Mouse (Mus musculus) v-Abl transformed pro-B cells (cell line): ENCODE measurements around the gene Syne2.

Experiments
- in situ Hi-C, 2 experiments: fragments of 400-800 bp; cut with MboI; formaldehyde crosslinking; loops; one replicate each; pipeline ENCODE4 v1.15.1; 2025; ENCODE audit not compliant: unreplicated experiment in 2 of 2

The Syne2 gene

GRCm38 (mm10) chr12:75918415-75918814 is 100.5 kb downstream of the Syne2 start:
- in situ Hi-C loops, result no loop called here

DNA sequence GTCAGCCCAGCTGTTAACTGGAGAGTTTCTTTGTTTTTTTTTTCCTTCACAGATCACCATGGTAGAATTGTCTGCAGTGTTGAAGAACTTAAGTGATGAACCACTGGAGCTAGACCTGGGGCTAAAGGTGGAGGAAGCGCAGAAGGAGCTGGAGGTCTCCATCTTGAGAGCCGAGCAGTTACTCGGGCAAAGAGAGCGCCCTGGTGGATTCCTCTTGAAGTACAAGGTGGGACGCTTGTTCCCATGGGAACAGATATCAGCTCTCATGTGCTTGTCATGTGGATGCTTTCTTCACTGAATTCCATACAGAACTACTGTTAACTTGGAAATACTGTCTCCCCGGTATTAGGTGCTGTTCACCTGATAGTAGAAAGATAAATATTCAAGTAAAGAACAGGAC is 101.0 kb downstream of the Syne2 start:
- in situ Hi-C loops, result no loop called here

- in situ Hi-C loops, result no loop called here
Observed at GRCm38 (mm10) chr12:75922900-75923299, 105.0 kb downstream of the Syne2 start.

- in situ Hi-C loops, result no loop called here
Observed at GRCm38 (mm10) chr12:75924852-75925251, 106.9 kb downstream of the Syne2 start.

GRCm38 (mm10) chr12:75927596-75927995 is 109.7 kb downstream of the Syne2 start:
- in situ Hi-C loops, result no loop called here

DNA sequence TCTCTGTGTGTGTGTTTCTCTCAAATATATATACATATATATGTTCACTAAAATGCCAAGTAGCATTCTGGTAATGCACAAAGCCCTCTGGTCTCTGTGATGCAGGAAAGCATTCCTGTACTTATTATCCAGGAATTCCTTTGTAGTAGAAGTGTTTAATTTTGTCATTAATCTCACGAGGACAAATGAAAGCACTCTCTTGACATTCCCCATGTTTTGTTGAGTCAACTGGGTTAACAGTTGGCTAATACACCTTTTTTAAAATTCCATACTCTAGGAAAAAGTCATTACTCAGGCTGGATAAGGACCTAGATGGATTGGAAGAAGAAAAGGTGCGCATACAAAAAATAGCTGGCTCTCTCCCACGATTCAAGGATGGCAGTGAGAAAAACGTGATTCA is 115.6 kb downstream of the Syne2 start:
- in situ Hi-C loops, result no loop called here

DNA sequence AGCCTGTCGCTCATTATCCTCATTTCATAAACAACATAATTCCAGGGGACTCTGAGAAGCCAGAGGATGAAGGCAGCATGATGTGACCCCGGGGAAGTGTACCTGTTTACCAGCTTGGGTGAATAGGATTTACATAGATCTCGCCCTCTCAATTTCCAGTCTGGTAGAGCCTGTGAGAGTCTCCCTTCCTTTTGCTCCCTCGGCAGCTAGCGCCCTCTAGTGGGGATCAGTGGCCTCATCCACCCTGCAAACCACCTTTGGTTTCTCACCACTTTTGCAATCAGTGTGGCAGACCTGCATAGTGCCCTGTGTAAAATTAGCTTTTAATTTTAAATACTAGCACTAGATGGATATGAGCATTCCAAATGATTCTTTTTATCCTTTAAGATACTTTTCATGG is 133.4 kb downstream of the Syne2 start:
- in situ Hi-C loops, result loop anchor here in 1 of 2 experiments (10.0 kb wide), 1 partner anchor 157 kb away; no protein-coding TSS in a partner anchor

GRCm38 (mm10) chr12:75952011-75952410 is 134.1 kb downstream of the Syne2 start:
- in situ Hi-C loops, result loop anchor here in 1 of 2 experiments (10.0 kb wide), 1 partner anchor 157 kb away; no protein-coding TSS in a partner anchor

DNA sequence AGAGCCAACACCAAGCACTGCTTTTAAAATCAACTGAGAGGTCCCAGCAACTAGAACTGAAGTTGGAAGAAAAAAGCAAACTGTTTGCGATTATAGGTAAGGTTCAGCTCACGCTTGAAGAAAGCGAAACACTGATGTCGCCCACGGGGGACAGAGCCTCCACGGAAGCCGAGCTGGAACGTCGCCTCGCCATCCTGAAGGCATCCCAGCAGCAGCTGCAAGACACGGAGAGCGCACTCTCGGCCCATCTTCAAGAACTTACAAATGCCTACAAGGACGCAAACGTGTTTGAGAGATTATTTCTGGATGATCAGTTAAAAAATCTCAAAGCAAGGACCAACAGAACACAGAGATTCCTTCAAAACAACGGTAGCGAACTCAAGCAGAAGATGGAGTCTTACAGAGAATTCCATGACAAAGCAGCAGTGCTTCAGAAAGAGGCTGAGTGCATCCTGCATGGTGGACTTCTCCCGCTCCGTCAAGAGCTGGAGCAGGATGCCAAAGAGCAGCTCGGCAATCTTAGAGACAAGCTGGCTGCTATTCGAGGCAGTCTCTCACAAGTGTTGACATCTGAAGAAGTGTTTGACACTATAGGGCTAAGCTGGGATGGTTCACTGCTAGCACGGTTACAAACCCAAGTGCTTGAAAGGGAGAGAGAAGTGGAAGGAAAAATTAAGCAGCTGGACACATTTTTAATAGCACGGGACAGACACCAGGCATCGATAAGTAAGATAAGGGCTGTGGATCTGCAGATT is 148.7 kb downstream of the Syne2 start:
- in situ Hi-C loops, result no loop called here

DNA sequence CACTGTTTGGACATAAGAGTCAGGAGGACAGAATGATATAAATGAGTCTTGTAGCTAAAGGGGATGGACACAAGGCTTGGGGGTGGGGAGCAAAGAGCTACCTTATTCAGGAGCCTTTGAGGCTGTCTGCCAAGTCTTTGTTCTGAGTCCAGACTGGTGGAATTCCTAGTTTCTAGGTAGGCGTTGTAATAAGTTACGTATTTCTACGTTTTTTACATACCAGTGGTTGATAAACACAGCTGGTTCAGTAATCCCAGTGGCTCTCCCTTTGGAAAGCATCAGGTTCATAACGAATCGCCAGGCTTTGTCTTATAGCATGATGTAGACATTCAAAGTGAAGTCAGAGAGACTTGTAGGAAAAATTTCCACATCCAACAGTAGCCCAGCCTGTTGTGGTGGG is 161.1 kb downstream of the Syne2 start:
- in situ Hi-C loops, result no loop called here

GRCm38 (mm10) chr12:75983336-75983735 is 165.4 kb downstream of the Syne2 start:
- in situ Hi-C loops, result no loop called here

DNA sequence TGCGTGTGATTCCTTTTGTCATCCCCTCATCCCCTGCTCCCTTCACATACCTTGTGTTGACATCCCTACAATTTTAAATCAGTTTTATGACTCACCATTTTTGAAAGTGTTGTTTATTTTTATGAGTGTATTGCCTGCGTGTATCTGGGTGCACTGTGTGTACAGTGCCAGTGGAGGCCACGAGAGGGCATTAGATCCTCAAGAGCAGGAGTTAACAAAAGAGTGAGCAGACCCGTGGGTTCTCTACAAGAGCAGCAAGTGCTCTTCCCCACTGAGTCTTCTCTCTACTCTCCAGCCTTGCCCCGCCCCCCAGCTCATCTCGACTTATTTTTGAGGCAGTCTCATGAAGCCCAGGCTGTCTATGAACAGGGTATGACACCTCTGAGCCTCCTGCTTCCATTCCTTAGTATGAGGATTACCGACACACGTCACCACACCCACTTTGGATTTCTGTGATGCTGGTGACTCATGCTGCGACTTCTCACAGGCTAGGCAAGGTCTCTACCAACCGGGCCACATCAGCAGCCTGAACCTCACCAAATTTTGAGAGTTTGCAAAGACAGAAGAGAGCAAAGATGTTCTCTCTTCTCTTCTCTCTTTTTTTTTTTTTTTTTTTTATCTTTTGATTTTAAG is 174.4 kb downstream of the Syne2 start:
- in situ Hi-C loops, result no loop called here

- in situ Hi-C loops, result no loop called here
Observed at GRCm38 (mm10) chr12:75992946-75993345, 175.0 kb downstream of the Syne2 start.

DNA sequence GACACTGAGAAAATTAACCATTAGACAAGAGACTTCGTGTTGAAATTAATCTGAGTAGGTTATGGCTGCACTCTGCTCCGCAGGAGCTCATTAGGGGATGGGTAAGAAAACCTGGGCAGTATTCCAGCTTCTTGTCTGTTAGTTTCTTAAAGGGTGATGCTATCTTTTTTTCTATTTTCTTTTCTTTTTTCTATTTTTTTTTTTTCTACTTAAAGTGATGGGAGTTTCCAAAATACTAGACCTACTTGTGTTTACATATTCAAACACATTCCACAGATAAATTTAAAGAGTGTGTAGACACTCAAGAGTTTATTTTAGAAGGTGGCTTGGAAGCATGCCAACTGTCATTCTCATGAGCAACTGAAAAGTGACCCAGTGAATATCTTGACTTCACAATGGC is 177.2 kb downstream of the Syne2 start:
- in situ Hi-C loops, result no loop called here

DNA sequence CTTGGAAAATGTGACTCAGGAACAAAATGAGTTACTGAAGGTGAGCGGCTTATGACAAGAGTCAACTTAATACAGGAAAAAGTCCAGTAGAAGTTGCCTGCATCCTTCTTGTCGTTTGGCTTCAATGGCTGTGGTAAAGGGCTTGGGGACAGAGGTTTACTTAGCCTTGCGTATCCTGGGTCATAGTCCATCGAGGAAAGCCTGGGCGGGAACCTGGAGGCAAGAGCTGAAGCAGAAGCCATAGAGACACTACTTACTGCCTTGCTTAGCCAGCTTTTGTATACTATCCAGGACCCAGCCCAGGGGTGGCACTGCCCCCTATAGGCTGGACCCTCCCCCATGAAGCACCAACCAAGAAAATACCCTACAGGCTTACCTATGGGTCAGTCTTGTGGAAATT is 179.6 kb downstream of the Syne2 start:
- in situ Hi-C loops, result no loop called here

DNA sequence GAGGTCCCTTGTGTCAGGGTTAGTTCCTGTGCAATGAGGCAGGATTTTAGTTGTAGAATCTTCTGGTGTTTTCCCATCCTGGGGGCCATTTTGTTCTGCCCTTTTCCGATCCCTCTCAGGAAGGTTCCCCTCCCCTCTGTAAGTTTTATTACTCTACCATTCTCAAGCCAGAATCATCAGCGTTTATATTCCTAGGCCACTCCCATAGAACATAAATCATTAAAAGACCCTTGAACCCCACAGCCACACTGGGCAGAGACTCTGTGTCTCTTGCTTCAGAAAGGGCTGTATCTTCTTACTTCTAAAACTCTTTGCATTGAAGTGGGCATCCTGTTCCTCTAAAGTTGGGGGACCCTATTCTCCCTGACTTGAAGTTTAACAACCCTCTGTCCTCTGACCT is 180.5 kb downstream of the Syne2 start:
- in situ Hi-C loops, result no loop called here

DNA sequence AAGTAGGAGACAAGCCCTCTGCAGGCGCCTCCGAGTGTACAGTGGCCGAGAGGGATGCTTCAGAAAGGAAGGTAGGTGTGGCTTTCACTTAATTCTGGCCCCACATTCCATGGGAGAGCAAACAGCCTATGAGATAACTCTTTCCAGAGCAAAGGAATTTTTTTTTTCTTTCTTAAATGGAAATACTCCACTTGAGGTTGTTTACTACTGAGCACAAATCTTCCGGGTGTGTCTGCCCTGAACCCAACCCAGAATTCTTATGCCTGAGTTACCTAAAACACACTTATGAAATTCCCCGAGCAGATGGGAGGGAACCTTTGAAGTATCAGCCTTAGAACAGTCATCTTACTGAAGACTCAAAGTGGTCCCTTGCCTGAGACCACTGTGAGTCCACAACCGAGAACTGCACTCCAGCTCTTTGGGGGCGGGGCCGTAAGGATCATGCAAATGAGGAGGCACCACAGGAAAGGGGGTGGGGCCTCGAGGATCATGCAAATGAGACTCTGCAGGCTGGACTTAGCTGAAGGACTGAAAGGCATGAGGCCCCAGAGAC is 186.8 kb downstream of the Syne2 start:
- in situ Hi-C loops, result loop anchor here (5.0 to 25.0 kb wide), 2 partner anchors 173 to 458 kb away; partner anchors contain the start of gene Esr2 (in 1 of the 2)

DNA sequence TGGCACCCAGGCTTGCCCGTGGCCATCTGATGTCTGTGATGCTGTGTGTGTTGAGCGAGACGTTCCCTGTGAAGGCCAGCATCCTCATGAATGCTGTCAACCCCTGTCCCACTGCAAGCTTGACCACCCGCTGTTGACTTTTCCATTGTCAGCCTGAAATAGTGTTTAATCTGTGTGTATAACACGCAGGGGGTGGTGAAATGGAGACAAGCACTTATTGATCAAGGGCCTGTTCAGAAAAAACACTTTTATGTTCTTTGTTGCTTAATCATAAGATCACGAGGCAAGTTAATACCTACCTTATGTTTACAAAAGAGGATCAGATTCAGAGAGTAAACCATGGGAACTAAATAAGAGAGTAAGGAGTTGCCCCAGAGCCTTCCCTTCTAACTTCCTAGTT is 191.1 kb downstream of the Syne2 start:
- in situ Hi-C loops, result loop anchor here (5.0 to 25.0 kb wide), 2 partner anchors 168 to 453 kb away; partner anchors contain the start of gene Esr2 (in 1 of the 2)

GRCm38 (mm10) chr12:76012789-76013188 is 194.9 kb downstream of the Syne2 start:
- in situ Hi-C loops, result loop anchor here (10.0 to 25.0 kb wide), 3 partner anchors 322 to 452 kb away; no protein-coding TSS in a partner anchor

DNA sequence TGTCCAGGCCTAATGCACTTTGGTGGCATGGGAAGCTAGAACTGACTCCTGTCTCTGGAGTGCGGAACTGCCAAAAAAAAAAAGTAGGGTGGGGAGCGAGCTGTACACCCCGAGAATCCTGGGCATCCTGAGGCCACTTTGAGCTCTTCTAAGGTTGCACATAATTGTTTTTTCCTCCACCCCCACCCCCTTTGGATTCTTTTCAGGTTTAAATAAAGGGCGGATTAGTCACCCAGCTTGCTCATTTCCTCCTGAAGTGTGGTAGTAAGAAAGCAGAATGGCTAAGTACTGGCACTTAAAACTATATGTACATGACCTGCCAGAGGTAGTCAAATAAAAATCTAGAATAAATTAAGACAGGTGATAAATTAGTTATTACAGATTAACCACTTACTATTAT is 195.5 kb downstream of the Syne2 start:
- in situ Hi-C loops, result loop anchor here (10.0 to 25.0 kb wide), 3 partner anchors 321 to 451 kb away; no protein-coding TSS in a partner anchor

GRCm38 (mm10) chr12:76015026-76015425 is 197.1 kb downstream of the Syne2 start:
- in situ Hi-C loops, result loop anchor here (5.0 to 25.0 kb wide), 4 partner anchors 320 to 450 kb away; no protein-coding TSS in a partner anchor
